Mouse (Mus musculus) small intestine, adult 2 months (tissue): Measurements from ENCODE around the gene a. TPM values are rescaled to one million over a fixed set of nuclear protein-coding genes. Genes with fewer than 3 reads are reported as not detected.

ENCODE experiments used
- H3K27ac ChIP-seq: fragments of 200-500 bp; 2 replicates; pipeline ENCODE4 v1.5.1; 2012; ENCODE audit warnings: low read depth, low read length, control low read depth, inconsistent platforms; ENCODE audit not compliant: insufficient read depth
- H3K27me3 ChIP-seq: fragments of 200-500 bp; 2 replicates; pipeline ENCODE4 v1.6.1; 2012; ENCODE audit warnings: mild to moderate bottlenecking, moderate library complexity, low read length, inconsistent platforms; ENCODE audit not compliant: control insufficient read depth, insufficient read depth
- H3K36me3 ChIP-seq: fragments of 200-500 bp; 2 replicates; pipeline ENCODE4 v1.6.1; 2012; ENCODE audit warnings: mild to moderate bottlenecking, low read length, control low read depth, inconsistent platforms; ENCODE audit not compliant: control insufficient read depth, insufficient read depth
- H3K4me1 ChIP-seq: fragments of 200-500 bp; 2 replicates; pipeline ENCODE4 v1.6.1; 2012; ENCODE audit warnings: low read length, inconsistent platforms, mixed read lengths; ENCODE audit not compliant: control insufficient read depth, insufficient read depth, insufficient read length
- H3K4me3 ChIP-seq: fragments of 200-500 bp; 2 replicates; pipeline ENCODE4 v1.5.1; 2012; ENCODE audit warnings: low read depth, mild to moderate bottlenecking, control low read depth, inconsistent platforms, low read length, moderate library complexity
- CTCF ChIP-seq: fragments of 200-500 bp; IDR thresholded peaks from 2 replicates; pipeline ENCODE4 v1.5.1; 2012; ENCODE audit warnings: low read depth, mild to moderate bottlenecking, control low read depth, inconsistent platforms, low read length, moderate library complexity, mixed read lengths; ENCODE audit not compliant: insufficient replicate concordance, insufficient read length; ENCODE audit errors: extremely low read depth
- POLR2A ChIP-seq: fragments of 200-500 bp; IDR thresholded peaks from 2 replicates; pipeline ENCODE4 v1.6.1; 2012; ENCODE audit warnings: low read depth, mild to moderate bottlenecking, control low read depth, inconsistent platforms, low read length, moderate library complexity
- WGBS: fragments of 180-500 bp; shearing (Covaris S2); methylation state at CpG from one replicate; pipeline ENCODE4 v1.1.7; 2018; 5-methylcytosine and 5-hydroxymethylcytosine counted together
- polyA plus RNA-seq: library from polyadenylated mRNA; depleted of rRNA; stranded (reverse); fragments of >200 nt; gene quantifications from 2 replicates; pipeline ENCODE4 v1.2.3, GENCODE M21; 2012

The a gene
- polyA plus RNA-seq, 1 experiment, result 1.2 TPM

GRCm38 (mm10) chr2:154803845-154804244 lies 12.6 kb downstream of the a start:
- H3K4me3 ChIP-seq, result no peak overlapping the region
- H3K27me3 ChIP-seq, result no peaks in the 10 kb centered on the region
- H3K27ac ChIP-seq, result no peak overlapping the region
- TF ChIP-seq POLR2A, result no peak
- TF ChIP-seq CTCF, result no peak
- 75% methylated on average over 4 of the region's 4 CpGs for WGBS
- no peaks in the 10 kb centered on the region for H3K4me1 ChIP-seq
- H3K36me3 ChIP-seq, result peaks cover 3% of the 10 kb centered on the region

GRCm38 (mm10) chr2:154807689-154808088 lies 16.5 kb downstream of the a start:
- Histone ChIP-seq H3K36me3 (no peaks in the 10 kb centered on the region), H3K27me3 (no peaks in the 10 kb centered on the region), H3K4me1 (peaks cover 7% of the 10 kb centered on the region; the same call in 1 of the 2 replicates), H3K27ac (no peak overlapping the region), H3K4me3 (no peak overlapping the region)
- no peak for TF ChIP-seq POLR2A
- TF ChIP-seq CTCF, result no peak
- 29% methylated on average over 1 of the region's 1 CpGs for WGBS

- Histone ChIP-seq H3K36me3 (no peaks in the 10 kb centered on the region), H3K27me3 (no peaks in the 10 kb centered on the region), H3K27ac (peak overlapping the region; percentile 75), H3K4me3 (no peak overlapping the region), H3K4me1 (peaks cover 9% of the 10 kb centered on the region; the same call in 1 of the 2 replicates)
- TF ChIP-seq POLR2A (no peak), CTCF (no peak)
- WGBS, result 10% methylated on average over 1 of the region's 1 CpGs
Measured at GRCm38 (mm10) chr2:154809107-154809762, 18.0 kb downstream of the a start.

GRCm38 (mm10) chr2:154810821-154811220 lies 19.6 kb downstream of the a start:
- no peak overlapping the region for H3K4me3 ChIP-seq
- no peaks in the 10 kb centered on the region for H3K27me3 ChIP-seq
- no peak overlapping the region for H3K27ac ChIP-seq
- peaks cover 9% of the 10 kb centered on the region; the same call in 1 of the 2 replicates for H3K4me1 ChIP-seq
- WGBS, result 55% methylated on average over 1 of the region's 1 CpGs
- no peak for TF ChIP-seq POLR2A
- no peak for TF ChIP-seq CTCF
- H3K36me3 ChIP-seq, result no peaks in the 10 kb centered on the region

- TF ChIP-seq POLR2A, result no peak
- TF ChIP-seq CTCF, result no peak
- no peaks in the 10 kb centered on the region for H3K27me3 ChIP-seq
- no peak overlapping the region for H3K4me3 ChIP-seq
- H3K27ac ChIP-seq, result no peak overlapping the region
- peaks cover 10% of the 10 kb centered on the region for H3K4me1 ChIP-seq
- 81% methylated on average over 2 of the region's 2 CpGs for WGBS
- H3K36me3 ChIP-seq, result no peaks in the 10 kb centered on the region
Measured at GRCm38 (mm10) chr2:154813426-154813825, 22.2 kb downstream of the a start.

- Histone ChIP-seq H3K4me3 (no peak overlapping the region), H3K27me3 (no peaks in the 10 kb centered on the region), H3K27ac (no peak overlapping the region), H3K4me1 (peaks cover 8% of the 10 kb centered on the region), H3K36me3 (0 out of 2 replicates have a peak, but pooled peaks cover 1% of the 10 kb centered on the region)
- 41% methylated on average over 3 of the region's 3 CpGs for WGBS
- TF ChIP-seq CTCF, result no peak
- no peak for TF ChIP-seq POLR2A
Measured at GRCm38 (mm10) chr2:154817089-154817488, 25.9 kb downstream of the a start.

GRCm38 (mm10) chr2:154817788-154818187 lies 26.6 kb downstream of the a start:
- no peak overlapping the region for H3K27ac ChIP-seq
- TF ChIP-seq CTCF (peak; percentile 57; the same call in 1 of the 2 replicates), POLR2A (no peak)
- 21% methylated on average over 1 of the region's 1 CpGs for WGBS
- H3K4me1 ChIP-seq, result peaks cover 5% of the 10 kb centered on the region
- H3K36me3 ChIP-seq, result 0 out of 2 replicates have a peak, but pooled peaks cover 1% of the 10 kb centered on the region
- no peak overlapping the region for H3K4me3 ChIP-seq
- no peaks in the 10 kb centered on the region for H3K27me3 ChIP-seq

GRCm38 (mm10) chr2:154818599-154818998 lies 27.4 kb downstream of the a start:
- no peak overlapping the region for H3K27ac ChIP-seq
- H3K4me1 ChIP-seq, result peaks cover 4% of the 10 kb centered on the region
- no peak overlapping the region for H3K4me3 ChIP-seq
- no peak for TF ChIP-seq POLR2A
- TF ChIP-seq CTCF, result no peak
- whole genome bisulfite sequencing, result 57% methylated on average over 1 of the region's 1 CpGs
- 0 out of 2 replicates have a peak, but pooled peaks cover 1% of the 10 kb centered on the region for H3K36me3 ChIP-seq
- no peaks in the 10 kb centered on the region for H3K27me3 ChIP-seq
